Mouse (Mus musculus): Measurements from ENCODE around the gene Ric3.

GRCm38 (mm10) chr7:109072326-109072725 lies 10.8 kb downstream of the Ric3 start:
- TF ChIP-seq CTCF (IDR thresholded peaks at IDR 0.05; ENCODE audit: low read depth, low read length) = no peak
- TF ChIP-seq POLR2A (IDR thresholded peaks at IDR 0.05; ENCODE audit: borderline replicate concordance, low read depth, low read length) = no peak

Measured in bone marrow macrophage, adult 2 months (primary cell).